Mouse (Mus musculus) 416B (cell line): ENCODE measurements around the gene Krr1.
"Not testable (repeated sequence)": the region's sequence is repeated elsewhere in the genome, so short reads cannot be mapped to it uniquely, and the experiment has no call there.

Experiments used
- DNase-seq: peaks from one replicate; pipeline ENCODE4 v3.0.0; 2011; ENCODE audit warnings: low read depth

Krr1 gene

GRCm38 (mm10) chr10:111977584-111977983 is 5.1 kb downstream of the Krr1 start:
- peak; percentile 78 for DNase-seq

GRCm38 (mm10) chr10:111983070-111983469 is 10.6 kb downstream of the Krr1 start:
- DNase-seq = peak; percentile 72

- DNase-seq = peak; percentile 79
These were observed 14.0 kb downstream of the Krr1 start for GRCm38 (mm10) chr10:111986453-111986852.

GRCm38 (mm10) chr10:111995803-111996548 is 23.5 kb downstream of the Krr1 start:
- DNase-seq = peak; percentile 94

- peak; percentile 95 for DNase-seq
These were observed 24.1 kb downstream of the Krr1 start for GRCm38 (mm10) chr10:111996549-111996904.

- DNase-seq = peak; percentile 97
These were observed 24.5 kb downstream of the Krr1 start for GRCm38 (mm10) chr10:111996911-111997347.

- DNase-seq = no peak
These were observed 25.2 kb downstream of the Krr1 start for GRCm38 (mm10) chr10:111997671-111998070.

- DNase-seq = no peak
These were observed 27.3 kb downstream of the Krr1 start for GRCm38 (mm10) chr10:111999765-112000164.

GRCm38 (mm10) chr10:112000568-112000967 is 28.1 kb downstream of the Krr1 start:
- DNase-seq = peak; percentile 98

- DNase-seq = peak; percentile 55
These were observed 28.9 kb downstream of the Krr1 start for GRCm38 (mm10) chr10:112001350-112001749.

GRCm38 (mm10) chr10:112001756-112002520 is 29.5 kb downstream of the Krr1 start:
- DNase-seq = peak; percentile 84

- peak; percentile 97 for DNase-seq
These were observed 30.2 kb downstream of the Krr1 start, which contains the start of gene Glipr1 for GRCm38 (mm10) chr10:112002544-112003215. TSS of gene Glipr1 (minus strand) at chr10:112002631.

- DNase-seq = not testable (repeated sequence)
These were observed 37.0 kb downstream of the Krr1 start for GRCm38 (mm10) chr10:112009511-112009910.

GRCm38 (mm10) chr10:112023585-112023984 is 51.1 kb downstream of the Krr1 start:
- peak; percentile 22 for DNase-seq

GRCm38 (mm10) chr10:112028689-112029088 is 56.2 kb downstream of the Krr1 start:
- DNase-seq = not testable (repeated sequence)
